Mouse (Mus musculus): ENCODE measurements around the gene Atxn3.

DNA sequence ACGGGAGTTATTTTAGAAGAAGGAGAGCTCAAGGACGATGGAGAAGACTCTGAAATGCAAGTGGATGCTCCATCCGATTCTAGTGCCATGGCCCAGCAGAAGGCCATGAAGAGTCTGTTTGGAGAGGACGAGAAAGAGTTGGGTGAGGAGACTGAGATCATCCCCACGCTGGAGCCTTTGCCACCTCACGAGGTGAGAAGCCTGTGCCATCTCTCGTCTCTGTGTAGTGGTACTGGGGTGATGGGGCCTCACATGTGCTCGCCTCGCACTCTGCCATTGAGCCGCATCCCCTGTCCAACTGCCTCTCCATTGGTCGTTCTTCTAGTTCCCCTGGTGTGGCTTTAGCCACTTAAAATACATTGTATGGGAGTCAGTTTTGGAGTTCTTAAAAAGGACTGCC, 42.7 kb upstream of the Atxn3 start:
- no peak for TF ChIP-seq POLR2A (IDR thresholded peaks at IDR 0.05; ENCODE audit: borderline replicate concordance, extremely low read depth, low read depth, low read length)
- TF ChIP-seq CTCF (IDR thresholded peaks at IDR 0.05; ENCODE audit: insufficient read depth, low read length): no peak
